Mouse (Mus musculus) adrenal gland, postnatal 4 days (tissue): ENCODE measurements at regions not wholly inside any gene's neighbourhood (a gene's known extent, or its start where the extent isn't known, plus 50 kb on each side); places are given as distances from the start of the nearest gene placed in this dataset.

Experiments
- DNase-seq, 2 experiments: peaks; one replicate each; pipeline ENCODE4 v3.0.0; 2021 to 2022; ENCODE audit warnings: low spot score in 2 of 2, mixed read lengths in 2 of 2

DNA sequence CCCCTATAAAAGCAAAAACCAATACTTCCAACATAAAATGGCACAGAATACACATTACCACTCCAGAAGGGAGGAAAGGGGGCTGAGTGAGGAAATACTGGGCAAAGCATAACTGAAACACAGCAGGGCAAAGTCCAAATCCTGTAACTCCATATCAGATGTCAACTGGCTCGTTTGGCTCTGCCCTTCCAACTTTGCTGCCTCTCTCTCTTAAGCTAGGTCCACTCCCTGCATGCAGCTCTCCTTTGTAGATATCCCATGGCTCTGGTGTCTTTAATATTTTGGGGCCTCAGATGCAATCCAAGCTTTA is 319.9 kb downstream of the H2al1j start:
- DNase-seq = no peak

- no peak for DNase-seq
Observed at GRCm38 (mm10) chrX:11653336-11653735, 325.7 kb downstream of the H2al1j start.

DNA sequence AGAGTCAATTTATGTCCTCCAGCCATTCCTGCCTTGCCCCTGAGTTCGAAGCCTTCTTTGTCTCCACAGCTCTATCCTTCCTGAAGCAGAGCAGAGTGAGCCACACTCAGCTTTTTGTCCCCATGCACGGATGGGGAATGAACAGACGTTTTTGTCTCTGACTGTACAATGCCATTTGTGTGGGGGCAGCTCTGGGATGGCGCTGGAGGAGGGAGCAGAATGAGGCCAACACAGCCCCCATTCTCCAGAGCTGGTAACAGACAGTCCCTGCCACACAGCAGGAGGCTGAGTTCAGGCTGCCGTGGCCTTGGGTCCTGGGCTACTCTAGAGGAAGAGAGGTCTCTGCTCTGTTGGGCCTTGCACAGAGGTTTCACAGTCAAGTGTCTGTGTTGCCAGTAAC is 327.4 kb downstream of the H2al1j start:
- DNase-seq = no peak

- DNase-seq = no peak
Observed at GRCm38 (mm10) chrX:11655466-11655865, 327.8 kb downstream of the H2al1j start.

GRCm38 (mm10) chrX:11657606-11658254 is 330.1 kb downstream of the H2al1j start:
- DNase-seq = no peak

DNA sequence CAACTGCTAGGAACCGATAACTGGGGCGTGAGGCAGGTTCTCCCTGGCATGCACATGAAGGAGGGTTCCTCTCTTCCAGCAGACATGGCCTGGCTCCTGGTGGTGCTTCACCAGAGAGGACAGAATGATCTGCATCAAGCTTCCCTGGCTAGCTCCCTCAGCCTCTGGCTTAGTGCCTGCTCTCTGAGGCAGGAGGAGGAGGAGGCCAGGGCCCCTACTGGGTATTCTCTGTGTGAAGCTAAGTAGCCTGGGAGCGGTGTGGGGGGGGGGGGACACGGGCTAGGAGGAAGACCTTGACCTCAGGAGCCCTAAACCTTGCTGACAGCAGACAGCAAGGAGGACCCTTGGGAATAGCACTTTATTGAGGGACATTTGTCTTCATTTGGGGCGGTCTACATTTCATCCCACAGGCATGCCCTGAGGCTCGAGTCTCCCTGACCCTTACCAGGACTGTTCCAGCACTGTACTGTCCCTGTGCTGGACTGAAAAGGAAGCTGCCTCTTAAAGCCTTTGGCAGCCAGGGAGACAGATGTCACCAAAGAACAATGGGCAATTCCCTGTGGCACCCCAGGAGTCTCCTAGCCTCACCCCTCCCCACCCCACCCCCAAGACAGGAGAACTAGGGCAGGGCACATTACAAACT is 335.7 kb downstream of the H2al1j start:
- no peak for DNase-seq

DNA sequence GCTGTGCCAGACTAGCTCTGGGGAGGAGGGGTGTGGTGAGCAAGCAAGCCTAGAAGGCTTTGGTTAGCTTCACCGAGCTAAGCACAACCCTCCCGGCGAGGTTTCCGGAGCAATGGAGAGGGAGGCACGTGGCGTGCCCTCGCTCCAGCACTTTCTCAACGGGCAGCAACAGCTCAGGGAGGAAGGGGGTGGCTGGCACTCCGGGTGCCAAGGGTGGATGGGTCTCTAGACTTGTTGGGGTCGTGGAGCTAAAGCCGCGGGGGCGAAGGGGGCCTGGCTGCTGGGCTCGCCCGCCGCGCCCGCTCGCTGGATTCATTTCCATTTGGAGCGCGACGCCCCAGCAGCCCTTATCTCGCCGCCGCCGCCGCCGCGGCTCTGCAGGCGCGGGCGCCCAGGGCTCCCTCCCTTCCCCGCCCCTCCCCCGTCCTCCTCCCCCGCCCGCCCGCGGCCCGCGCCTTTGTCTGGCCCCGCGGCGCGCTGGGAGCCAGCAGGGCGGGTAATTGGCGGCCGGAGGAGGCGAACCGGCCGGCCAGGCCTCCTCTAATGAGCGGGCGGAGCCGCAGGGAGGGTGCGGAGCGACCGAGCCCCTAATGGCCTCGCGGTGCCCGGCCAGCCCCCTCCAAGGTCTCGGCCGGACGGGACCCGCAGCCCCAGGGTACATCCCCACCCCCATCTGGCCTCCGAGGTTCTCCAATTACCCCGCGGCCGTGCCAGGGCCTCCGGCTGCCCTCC is 336.9 kb downstream of the H2al1j start:
- peak in 1 of 2 experiments; percentile 24 for DNase-seq

GRCm38 (mm10) chrX:11665077-11665974 is 337.7 kb downstream of the H2al1j start:
- no peak for DNase-seq

- DNase-seq = no peak
Observed at GRCm38 (mm10) chrX:11666517-11666916, 338.9 kb downstream of the H2al1j start.

GRCm38 (mm10) chrX:11671805-11672204 is 344.2 kb downstream of the H2al1j start:
- no peak for DNase-seq

- DNase-seq = no peak
Observed at GRCm38 (mm10) chrX:11678086-11678485, 350.5 kb downstream of the H2al1j start.

DNA sequence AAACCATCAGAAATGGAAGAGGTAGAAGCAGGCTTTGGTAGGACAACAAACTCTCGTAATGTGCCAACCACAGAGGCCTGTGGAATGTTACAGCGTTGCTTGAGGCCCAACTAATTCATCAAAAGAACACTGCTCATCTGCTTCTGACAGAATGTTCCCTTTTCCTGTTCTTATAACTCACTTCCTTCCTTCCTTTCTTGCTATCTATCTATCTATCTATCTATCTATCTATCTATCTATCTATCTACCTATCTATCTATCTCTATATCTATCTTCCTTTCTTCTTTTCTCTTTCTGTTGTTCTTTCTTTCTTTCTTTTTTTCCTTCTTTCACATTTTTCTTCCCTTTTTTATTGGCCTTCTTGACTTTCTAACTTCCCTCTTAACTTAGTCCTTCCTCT is 353.7 kb downstream of the H2al1j start:
- DNase-seq = no peak

DNA sequence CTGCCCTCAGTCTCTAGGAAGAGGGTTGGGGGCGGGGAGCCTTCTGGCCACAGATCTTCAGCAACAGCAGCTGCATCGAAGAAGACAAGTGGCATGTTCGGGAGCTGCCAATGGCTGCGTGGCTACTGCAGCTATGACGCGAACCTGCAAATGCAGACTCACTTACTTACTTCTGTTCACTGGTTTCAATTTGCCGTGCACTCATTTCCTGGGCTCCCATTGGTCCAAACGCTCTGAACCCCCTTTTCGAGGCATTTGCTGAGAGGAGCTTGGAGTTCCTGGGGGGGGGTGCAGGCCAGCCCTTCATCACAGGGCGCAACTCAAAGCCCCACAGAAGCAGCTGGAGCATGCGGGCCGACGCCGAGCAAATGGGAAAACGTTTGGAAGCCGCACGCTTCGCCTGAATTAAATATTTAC is 362.4 kb downstream of the H2al1j start:
- DNase-seq = no peak

GRCm38 (mm10) chrX:11690446-11690845 is 362.8 kb downstream of the H2al1j start:
- DNase-seq = no peak

DNA sequence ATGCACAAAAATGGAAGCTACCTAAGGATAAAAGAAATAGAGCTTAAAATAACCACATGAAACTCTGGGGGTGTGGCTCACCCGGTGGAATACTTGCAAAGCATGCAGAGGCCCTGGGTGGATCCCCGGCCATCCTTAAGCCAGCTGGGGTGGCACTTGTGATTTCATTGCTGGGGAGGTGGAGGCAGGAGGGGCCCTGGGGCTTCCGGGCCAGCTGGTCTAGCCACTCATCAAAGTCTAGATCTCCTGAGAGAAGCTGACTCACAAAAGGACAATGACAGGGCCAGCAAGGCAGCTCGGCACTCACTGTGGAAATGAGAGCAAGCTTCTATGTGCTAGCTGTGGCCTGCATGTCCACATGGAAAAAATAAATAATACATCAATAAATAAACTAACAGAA is 363.4 kb downstream of the H2al1j start:
- no peak for DNase-seq

DNA sequence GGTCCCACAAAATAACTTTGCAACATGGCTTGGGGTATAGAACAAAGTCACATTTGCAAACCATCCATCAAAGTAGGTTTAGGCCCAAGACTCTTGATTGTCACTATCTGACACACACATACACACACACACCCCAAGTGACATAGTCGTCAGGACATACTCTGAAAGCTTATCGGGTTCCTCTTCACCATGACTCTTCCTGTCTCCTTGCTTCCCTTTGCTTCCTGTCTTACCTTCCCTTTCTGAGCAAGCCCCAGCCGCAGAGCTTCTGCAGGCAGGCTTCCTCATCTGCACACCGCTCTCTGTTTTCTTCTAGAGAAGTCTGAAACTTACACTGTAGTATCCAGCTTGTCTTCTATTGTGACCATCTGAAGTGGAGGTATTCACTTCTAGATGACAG is 368.9 kb downstream of the H2al1j start:
- DNase-seq = no peak

DNA sequence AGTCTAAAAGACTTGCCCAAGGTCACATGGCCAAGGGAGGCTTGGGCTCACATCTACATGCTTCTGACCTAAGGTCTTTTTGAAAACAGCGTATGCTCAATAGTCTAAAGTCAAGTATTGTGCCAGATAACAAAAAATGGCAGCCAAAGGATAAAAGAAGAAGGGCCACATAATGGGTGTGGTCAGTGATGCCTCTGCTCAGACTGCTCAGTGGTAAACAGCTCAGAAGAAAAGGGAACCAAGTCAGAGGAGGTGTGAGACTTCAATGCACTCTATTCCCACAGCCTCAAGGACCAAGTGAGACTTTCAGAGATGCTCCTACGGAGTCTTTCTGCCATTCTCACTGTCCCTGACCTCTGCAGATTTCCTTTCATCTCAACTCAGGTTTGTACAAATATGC is 373.5 kb downstream of the H2al1j start:
- no peak for DNase-seq

DNA sequence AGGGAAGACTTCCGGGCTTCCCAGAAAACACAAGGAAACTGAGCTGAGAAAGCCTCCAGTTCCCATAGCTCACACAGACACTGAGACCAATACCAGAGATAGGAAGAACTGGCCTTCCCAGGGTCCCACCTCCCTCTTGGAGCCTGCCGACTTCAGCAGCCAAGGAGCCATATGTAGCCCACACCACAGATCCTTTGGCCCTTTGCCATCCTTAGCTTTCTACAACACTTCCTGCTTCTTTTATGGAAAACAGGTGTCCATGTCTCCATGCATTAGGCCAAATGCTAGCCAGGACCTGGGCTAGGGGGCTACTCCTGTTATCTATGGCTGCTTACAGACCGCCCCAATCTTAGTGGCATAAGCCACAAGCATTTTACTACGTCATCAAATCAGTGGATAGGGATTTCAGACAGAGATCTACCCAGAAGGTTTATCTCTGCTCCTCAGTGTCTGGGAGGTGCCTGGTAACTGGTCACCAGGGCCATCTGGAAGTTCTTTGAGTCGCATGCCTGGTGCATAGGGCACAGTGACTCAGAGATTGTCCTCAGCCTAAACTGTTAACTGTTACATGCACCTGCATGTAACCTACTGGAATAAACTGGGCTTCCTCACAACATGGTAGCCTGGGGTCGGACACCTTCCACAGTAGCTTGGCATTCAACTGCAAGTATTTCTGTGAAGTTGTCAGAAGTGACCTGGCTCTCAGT is 378.4 kb downstream of the H2al1j start:
- no peak for DNase-seq

- no peak for DNase-seq
Observed at GRCm38 (mm10) chrX:11707330-11707729, 379.7 kb downstream of the H2al1j start.

GRCm38 (mm10) chrX:11708325-11708724 is 380.7 kb downstream of the H2al1j start:
- DNase-seq = no peak

GRCm38 (mm10) chrX:11709326-11709725 is 381.7 kb downstream of the H2al1j start:
- no peak for DNase-seq
